21 mouse cellular contexts compared by ENCODE assay signal in the genomic region with DNA sequence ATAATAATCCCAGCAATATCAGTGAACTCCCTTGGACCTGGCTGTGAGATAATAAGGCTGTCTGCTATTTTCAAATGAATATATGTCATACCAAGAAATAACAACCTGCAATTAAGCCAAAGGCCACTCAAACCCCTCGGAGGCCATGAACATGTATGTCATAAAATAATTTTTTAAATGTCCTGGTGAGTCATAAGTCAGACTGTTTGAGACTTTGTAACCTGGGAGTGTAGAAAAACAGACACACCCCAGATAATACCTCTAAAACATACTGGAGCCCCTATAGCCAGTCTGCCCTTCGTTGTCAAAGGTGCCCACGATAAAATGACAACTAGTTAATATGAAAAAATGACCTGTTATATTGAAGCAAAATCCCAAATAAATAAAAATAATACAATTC. TPM values are rescaled to one million over a fixed set of nuclear protein-coding genes. Genes with fewer than 3 reads are reported as not detected.
"Had no signal": no experiment of that assay in that cellular context is flagged by ENCODE, and none has a peak within 500 bp of the region (broad histone marks: within the 10 kb centered on the region; RNA-seq: fewer than 3 reads in every experiment).

No protein-coding gene starts in this region.

- H3K27me3 ChIP-seq: neural tube, embryonic 12.5 days; neural tube, embryonic 13.5 days; neural tube, embryonic 15.5 days; stomach, embryonic 15.5 days had no signal

- H3K9ac ChIP-seq: neural tube, embryonic 12.5 days; neural tube, embryonic 13.5 days; neural tube, embryonic 15.5 days; stomach, embryonic 15.5 days had no signal

- H3K4me3 ChIP-seq: neural tube, embryonic 12.5 days; neural tube, embryonic 13.5 days; neural tube, embryonic 15.5 days; stomach, embryonic 15.5 days had no signal

- H3K27ac ChIP-seq: neural tube, embryonic 12.5 days; neural tube, embryonic 13.5 days; neural tube, embryonic 15.5 days; stomach, embryonic 15.5 days; stomach, postnatal 0 days had no signal

- H3K9me3 ChIP-seq: neural tube, embryonic 12.5 days; neural tube, embryonic 13.5 days; neural tube, embryonic 15.5 days; stomach, embryonic 15.5 days had no signal

- H3K4me2 ChIP-seq: neural tube, embryonic 12.5 days; neural tube, embryonic 13.5 days; neural tube, embryonic 15.5 days; stomach, embryonic 15.5 days had no signal

- DNase-seq: retina, postnatal 1 day; right cerebral cortex, adult 18-20 months; right cerebral cortex, postnatal 14 days; right cerebral cortex, postnatal 25 days; right cerebral cortex, postnatal 4 days; spleen, adult 18-20 months; thymus, adult 18-20 months; thymus, adult 2 months; thymus, postnatal 14 days; thymus, postnatal 25 days; thymus, postnatal 36 days; thymus, postnatal 4 days had no signal

- H3K36me3 ChIP-seq: neural tube, embryonic 12.5 days; neural tube, embryonic 13.5 days; neural tube, embryonic 15.5 days; stomach, embryonic 15.5 days had no signal

- H3K4me1 ChIP-seq: neural tube, embryonic 12.5 days; neural tube, embryonic 13.5 days; stomach, embryonic 15.5 days had no signal

RNA-seq across cellular contexts. Expression of a gene that starts 38.6 kb away (rescaled TPM):
- polyA plus RNA-seq: neural tube, embryonic 12.5 days; neural tube, embryonic 13.5 days; neural tube, embryonic 14.5 days; neural tube, embryonic 15.5 days; spleen, adult 2 months; stomach, embryonic 14.5 days; stomach, embryonic 15.5 days; stomach, postnatal 0 days; urinary bladder, adult 2 months had no signal
